Mouse (Mus musculus) heart, adult 2 months (tissue): ENCODE measurements around the gene Kcns1.

ENCODE experiments used
- EP300 ChIP-seq: fragments of 200-500 bp; IDR thresholded peaks from 2 replicates; pipeline ENCODE4 v1.6.1; 2011; ENCODE audit warnings: low read depth, low read length, control low read depth; ENCODE audit not compliant: insufficient read depth
- POLR2A ChIP-seq: fragments of 200-500 bp; IDR thresholded peaks from 2 replicates; pipeline ENCODE4 v1.6.1; 2011; ENCODE audit warnings: mild to moderate bottlenecking, low read depth, low read length, control low read depth; ENCODE audit not compliant: insufficient read depth

DNA sequence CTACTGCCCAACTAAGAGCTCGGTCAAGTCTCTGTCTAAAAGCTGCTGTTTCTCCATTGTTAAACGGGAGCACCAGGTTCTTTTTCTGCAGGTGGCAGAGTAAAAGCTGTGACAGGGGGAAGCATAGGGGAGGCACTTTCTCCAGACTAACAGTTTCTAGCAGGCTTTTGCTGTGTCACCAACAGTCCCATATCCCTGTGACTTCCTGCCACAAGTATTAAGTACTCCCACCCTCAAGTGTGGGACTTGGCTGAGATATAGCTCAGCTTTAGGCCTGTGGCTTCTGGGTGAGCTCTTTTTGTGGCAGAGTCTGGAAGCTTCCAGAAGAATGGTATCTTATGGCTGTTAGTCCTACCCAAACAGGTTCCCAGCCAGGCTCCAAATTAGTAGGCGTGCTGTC, 4.9 kb upstream of the Kcns1 start:
- TF ChIP-seq POLR2A (no peak), EP300 (no peak)
